Mouse (Mus musculus): ENCODE results near the gene Gm20388.
"Not testable (repeated sequence)": the region's sequence is repeated elsewhere in the genome, so short reads cannot be mapped to it uniquely, and the experiment has no call there.

Gm20388 gene

GRCm38 (mm10) chr8:123033431-123033830 is 3122.8 kb downstream of the Gm20388 start:
- DNase-seq (ENCODE audit: low spot score), result no peak

- no peak for DNase-seq (ENCODE audit: low spot score)
These were observed 3123.5 kb downstream of the Gm20388 start for GRCm38 (mm10) chr8:123034171-123034570.

GRCm38 (mm10) chr8:123036956-123037355 is 3126.3 kb downstream of the Gm20388 start:
- no peak for DNase-seq (ENCODE audit: low spot score)

GRCm38 (mm10) chr8:123037487-123037886 is 3126.8 kb downstream of the Gm20388 start:
- DNase-seq (ENCODE audit: low spot score), result no peak

GRCm38 (mm10) chr8:123038351-123038750 is 3127.7 kb downstream of the Gm20388 start:
- no peak for DNase-seq (ENCODE audit: low spot score)

- DNase-seq (ENCODE audit: low spot score), result no peak
These were observed 3128.9 kb downstream of the Gm20388 start for GRCm38 (mm10) chr8:123039376-123040109.

- DNase-seq (ENCODE audit: low spot score), result peak; percentile 40
These were observed 3129.5 kb downstream of the Gm20388 start for GRCm38 (mm10) chr8:123040110-123040650.

- peak; percentile 62 for DNase-seq (ENCODE audit: low spot score)
These were observed 3130.6 kb downstream of the Gm20388 start for GRCm38 (mm10) chr8:123041008-123041773.

- no peak for DNase-seq (ENCODE audit: low spot score)
These were observed 3131.1 kb downstream of the Gm20388 start for GRCm38 (mm10) chr8:123041774-123042105.

- DNase-seq (ENCODE audit: low spot score), result peak; percentile 99
These were observed 3131.7 kb downstream of the Gm20388 start, which contains the start of gene Ankrd11 for GRCm38 (mm10) chr8:123042158-123042973. Gene Ankrd11 (minus strand): TSS chr8:123042277.

- DNase-seq (ENCODE audit: low spot score), result no peak
These were observed 3132.5 kb downstream of the Gm20388 start for GRCm38 (mm10) chr8:123042974-123043625.

GRCm38 (mm10) chr8:123043941-123044340 is 3133.3 kb downstream of the Gm20388 start:
- DNase-seq (ENCODE audit: low spot score), result no peak

GRCm38 (mm10) chr8:123044743-123045425 is 3134.2 kb downstream of the Gm20388 start:
- DNase-seq (ENCODE audit: low spot score), result not testable (repeated sequence)

GRCm38 (mm10) chr8:123046706-123047105 is 3136.1 kb downstream of the Gm20388 start:
- DNase-seq (ENCODE audit: low spot score), result no peak

- DNase-seq (ENCODE audit: low spot score), result no peak
These were observed 3137.2 kb downstream of the Gm20388 start for GRCm38 (mm10) chr8:123047827-123048226.

- no peak for DNase-seq (ENCODE audit: low spot score)
These were observed 3137.8 kb downstream of the Gm20388 start for GRCm38 (mm10) chr8:123048402-123048801.

- no peak for DNase-seq (ENCODE audit: low spot score)
These were observed 3140.8 kb downstream of the Gm20388 start for GRCm38 (mm10) chr8:123051458-123051857.

GRCm38 (mm10) chr8:123062721-123063120 is 3152.1 kb downstream of the Gm20388 start, which contains the start of gene Spg7:
Gene Spg7 (plus strand): TSS chr8:123062942.
- no peak for DNase-seq (ENCODE audit: low spot score)

- peak; percentile 13 for DNase-seq (ENCODE audit: low spot score)
These were observed 3153.4 kb downstream of the Gm20388 start for GRCm38 (mm10) chr8:123064072-123064471.

GRCm38 (mm10) chr8:123064809-123065213 is 3154.2 kb downstream of the Gm20388 start:
- peak; percentile 49 for DNase-seq (ENCODE audit: low spot score)

Data from retina, embryonic 14.5 days (tissue).